Mouse (Mus musculus): ENCODE results near the gene Nav2. TPM values are rescaled to one million over a fixed set of nuclear protein-coding genes. Genes with fewer than 3 reads are reported as not detected.

Nav2 gene
- 1.2 TPM for polyA plus RNA-seq (2014; fragmentation: Illumina TruSeq; extraction: RNeasy Lipid Tissue Mini Kit (QIAGEN cat#74804); ENCODE audit: low read depth, low replicate concordance)

DNA sequence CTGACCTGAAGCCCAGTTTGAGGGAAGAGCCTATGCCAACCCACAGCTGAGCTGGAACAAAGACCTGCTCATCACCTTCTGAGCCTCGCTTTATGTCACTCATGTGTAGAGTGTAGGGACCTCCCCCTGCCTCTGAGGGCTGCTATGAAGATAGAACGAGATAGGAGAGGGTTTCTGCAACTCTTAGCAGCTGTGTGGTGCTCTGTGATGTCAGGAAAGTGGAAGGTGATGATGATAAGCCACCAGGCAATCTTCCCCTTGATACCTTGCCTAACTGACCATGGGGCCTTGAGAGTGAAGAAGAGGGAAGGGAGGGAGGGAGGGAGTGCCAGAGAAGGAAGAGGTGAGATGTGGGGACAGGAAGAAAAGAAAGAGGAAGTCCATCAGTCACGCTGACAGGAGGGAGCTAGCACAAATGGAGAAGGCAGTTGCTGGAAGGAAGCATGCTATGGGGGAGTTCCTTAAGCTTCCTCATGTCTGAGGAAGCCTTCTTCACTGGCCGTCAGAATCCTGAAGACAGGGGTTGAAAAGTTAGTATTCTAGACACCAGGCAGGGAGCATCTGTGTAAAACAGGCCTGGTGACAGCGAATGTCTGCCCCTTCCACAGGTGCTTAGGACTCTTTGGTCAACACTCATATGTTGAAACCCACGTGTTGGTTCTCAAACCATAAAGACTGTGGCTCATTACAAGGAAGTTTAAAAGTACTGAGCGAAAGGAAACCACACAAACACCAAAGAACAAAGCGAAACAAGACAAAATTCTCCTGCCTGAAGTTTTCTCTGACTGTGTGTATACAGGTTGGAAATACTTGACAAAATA is at the start of gene Nav2:
Gene Nav2, plus strand, starts transcription at position 196 of the 821 bp plus-strand sequence.

DNA sequence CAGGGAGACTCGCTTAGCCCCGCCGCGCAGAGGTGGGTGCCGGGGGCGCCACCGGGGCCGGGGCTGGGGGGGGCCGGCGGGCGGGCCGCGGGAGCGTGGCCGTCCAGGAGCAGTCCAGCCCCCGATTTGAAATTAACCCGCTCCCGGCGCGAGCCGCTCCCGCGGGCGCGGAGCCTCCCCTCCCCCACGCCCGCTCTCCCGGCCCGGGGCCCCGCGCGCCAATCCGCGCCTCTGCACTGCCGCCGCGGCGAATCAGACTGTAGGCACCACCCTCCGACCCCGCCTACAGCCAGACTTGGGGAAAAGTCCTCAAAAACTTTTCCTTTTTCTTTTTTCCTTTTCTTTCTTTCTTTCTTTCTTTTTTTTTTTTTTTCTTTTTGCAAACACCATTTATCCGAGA is 27.0 kb upstream of the Nav2 start, which contains the start of gene E2f8:
Gene E2f8, minus strand, starts transcription at position 111 of the 400 bp plus-strand sequence.

DNA sequence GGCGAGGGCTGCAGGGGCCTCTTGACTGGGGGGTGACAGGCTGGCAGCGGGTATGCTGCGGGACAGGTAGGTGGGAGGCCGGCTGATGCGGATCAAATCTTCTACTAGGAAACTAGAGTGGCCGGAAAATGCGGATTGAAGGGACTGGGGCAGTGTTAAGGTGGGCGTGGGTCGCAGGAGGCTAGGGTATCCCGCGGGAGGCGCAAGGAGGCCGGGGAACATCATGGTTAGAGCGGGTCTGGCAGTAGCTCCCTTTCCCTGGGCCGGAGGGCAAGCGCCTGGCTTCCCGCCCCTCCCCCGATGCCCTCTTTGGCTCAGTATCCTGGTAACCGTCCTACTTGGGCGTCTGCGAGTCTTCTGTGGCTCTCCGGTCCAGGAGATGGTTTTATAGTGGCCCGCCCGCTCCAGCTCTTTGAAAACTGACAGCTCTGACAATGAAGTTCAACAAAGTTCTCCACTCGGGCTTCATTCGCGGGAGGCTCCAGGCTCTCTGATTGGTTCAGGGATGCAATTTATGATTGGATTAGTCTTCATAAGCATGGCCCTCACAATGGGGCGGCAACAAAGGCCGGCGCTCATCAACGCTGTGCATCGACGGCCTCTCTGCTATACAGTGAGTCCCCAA is 728.1 kb downstream of the Nav2 start, which contains the start of gene Dbx1:
Gene Dbx1, minus strand, starts transcription at position 359 of the 625 bp plus-strand sequence.

Other genes starting within 250 kb of the Nav2 start
- 25.0 TPM for gene Zdhhc13, start 119.7 kb upstream of the Nav2 start, polyA plus RNA-seq (2014; fragmentation: Illumina TruSeq; extraction: RNeasy Lipid Tissue Mini Kit (QIAGEN cat#74804); ENCODE audit: low read depth, low replicate concordance)
- gene Csrp3, start 60.7 kb upstream of the Nav2 start, polyA plus RNA-seq (2014; fragmentation: Illumina TruSeq; extraction: RNeasy Lipid Tissue Mini Kit (QIAGEN cat#74804); ENCODE audit: low read depth, low replicate concordance) = not detected
- gene E2f8, start 27.1 kb upstream of the Nav2 start, polyA plus RNA-seq (2014; fragmentation: Illumina TruSeq; extraction: RNeasy Lipid Tissue Mini Kit (QIAGEN cat#74804); ENCODE audit: low read depth, low replicate concordance) = 1.8 TPM